8 mouse cellular contexts compared by ENCODE assay signal in genomic region chr6:91598942-91599341, GRCm38 (mm10).
DNase-seq lines count a peak whose midpoint lies in the region; ATAC-seq lines count a peak whose summit lies in the region.

No protein-coding gene starts in this region.

- DNase-seq in midbrain, embryonic 14.5 days = peak; percentile 21
- DNase-seq in cerebellum, adult 9-10 months = peak; percentile 31
- DNase-seq in heart, adult 8-10 months (ENCODE audit: low spot score) = peak; percentile 94
- peak; percentile 79 to 83 for DNase-seq in layer of hippocampus, adult 8-10 months (ENCODE audit: low spot score in 2 of 2)
- peak; percentile 93 for DNase-seq in lung, postnatal 10 days
- peak; percentile 83 for DNase-seq in urinary bladder, adult 2 months (ENCODE audit: low spot score)
- DNase-seq in embryo, embryonic 10.5 days (ENCODE audit: low spot score) = no peak

- H3K4me3 ChIP-seq in midbrain, embryonic 14.5 days (replicated peaks; ENCODE audit: low read depth, low read length) = no peak overlapping the region
- no peak overlapping the region for H3K4me3 ChIP-seq in midbrain, embryonic 15.5 days

- no peak overlapping the region for H3K4me2 ChIP-seq in midbrain, embryonic 14.5 days (ENCODE audit: low read length)
- no peak overlapping the region for H3K4me2 ChIP-seq in midbrain, embryonic 15.5 days

- H3K9me3 ChIP-seq in midbrain, embryonic 14.5 days (ENCODE audit: control insufficient read depth, low read length) = no peaks in the 10 kb centered on the region
- no peaks in the 10 kb centered on the region for H3K9me3 ChIP-seq in midbrain, embryonic 15.5 days

- 69% methylated on average over 10 of the region's 10 CpGs for WGBS in midbrain, embryonic 14.5 days
- WGBS in midbrain, embryonic 15.5 days = 64% methylated on average over 10 of the region's 10 CpGs

- H3K36me3 ChIP-seq in midbrain, embryonic 14.5 days (ENCODE audit: control insufficient read depth, insufficient read depth, low read length) = no peaks in the 10 kb centered on the region
- H3K36me3 ChIP-seq in midbrain, embryonic 15.5 days (replicated peaks) = no peaks in the 10 kb centered on the region

- H3K4me1 ChIP-seq in midbrain, embryonic 14.5 days (ENCODE audit: control insufficient read depth, insufficient read depth, low read length) = no peaks in the 10 kb centered on the region
- H3K4me1 ChIP-seq in midbrain, embryonic 15.5 days = no peaks in the 10 kb centered on the region

- H3K27me3 ChIP-seq in midbrain, embryonic 14.5 days (ENCODE audit: control insufficient read depth, insufficient read depth, low read length) = no peaks in the 10 kb centered on the region
- no peaks in the 10 kb centered on the region for H3K27me3 ChIP-seq in midbrain, embryonic 15.5 days (replicated peaks)

- no peak overlapping the region for H3K9ac ChIP-seq in midbrain, embryonic 14.5 days (replicated peaks; ENCODE audit: low read length)
- H3K9ac ChIP-seq in midbrain, embryonic 15.5 days = no peak overlapping the region

- ATAC-seq in midbrain, embryonic 14.5 days (ENCODE audit: low FRiP score, low TSS enrichment) = no peak; the same call in 1 of the 2 replicates
- ATAC-seq in midbrain, embryonic 15.5 days (replicated peaks) = no peak

- no peak overlapping the region for H3K27ac ChIP-seq in midbrain, embryonic 14.5 days (replicated peaks; ENCODE audit: low read depth, low read length)
- H3K27ac ChIP-seq in midbrain, embryonic 15.5 days = no peak overlapping the region
